Mouse (Mus musculus): ENCODE results near the gene 9530077C05Rik. TPM values are rescaled to one million over a fixed set of nuclear protein-coding genes. Genes with fewer than 3 reads are reported as not detected.
"Not testable (repeated sequence)": the region's sequence is repeated elsewhere in the genome, so short reads cannot be mapped to it uniquely, and the experiment has no call there.

Gene 9530077C05Rik
- polyA plus RNA-seq, 1 experiment from 2014 or later, result 13.1 TPM

GRCm38 (mm10) chr9:22394725-22395124 is 16.6 kb upstream of the 9530077C05Rik start:
- no peaks in the 10 kb centered on the region for H3K9me3 ChIP-seq
- ATAC-seq (replicated peaks), result no peak
- 89% methylated on average over 2 of the region's 2 CpGs for WGBS
- no peak overlapping the region for H3K4me2 ChIP-seq (replicated peaks)
- H3K9ac ChIP-seq (replicated peaks), result no peak overlapping the region
- no peak overlapping the region for H3K4me3 ChIP-seq
- H3K27ac ChIP-seq (replicated peaks), result no peak overlapping the region
- peaks cover 1% of the 10 kb centered on the region; the same call in 1 of the 2 replicates for H3K4me1 ChIP-seq
- no peaks in the 10 kb centered on the region for H3K36me3 ChIP-seq
- H3K27me3 ChIP-seq, result no peaks in the 10 kb centered on the region

GRCm38 (mm10) chr9:22399021-22399420 is 12.3 kb upstream of the 9530077C05Rik start:
- Histone ChIP-seq H3K9me3 (no peaks in the 10 kb centered on the region), H3K4me2 (replicated peaks) (no peak overlapping the region), H3K4me1 (no peaks in the 10 kb centered on the region), H3K27ac (replicated peaks) (no peak overlapping the region), H3K27me3 (no peaks in the 10 kb centered on the region), H3K9ac (replicated peaks) (no peak overlapping the region), H3K4me3 (no peak overlapping the region), H3K36me3 (no peaks in the 10 kb centered on the region)
- ATAC-seq (replicated peaks), result no peak
- 58% methylated on average over 4 of the region's 4 CpGs for WGBS

GRCm38 (mm10) chr9:22402001-22402400 is 9.3 kb upstream of the 9530077C05Rik start:
- Histone ChIP-seq H3K9me3 (no peaks in the 10 kb centered on the region), H3K9ac (replicated peaks) (no peak overlapping the region), H3K27ac (replicated peaks) (no peak overlapping the region), H3K4me1 (no peaks in the 10 kb centered on the region), H3K27me3 (no peaks in the 10 kb centered on the region), H3K4me3 (no peak overlapping the region), H3K4me2 (replicated peaks) (no peak overlapping the region), H3K36me3 (no peaks in the 10 kb centered on the region)
- 88% methylated on average over 6 of the region's 6 CpGs for WGBS
- no peak for ATAC-seq (replicated peaks)

- Histone ChIP-seq H3K4me1 (no peaks in the 10 kb centered on the region), H3K4me2 (replicated peaks) (no peak overlapping the region), H3K9me3 (no peaks in the 10 kb centered on the region), H3K27ac (replicated peaks) (no peak overlapping the region), H3K27me3 (no peaks in the 10 kb centered on the region), H3K4me3 (no peak overlapping the region), H3K9ac (replicated peaks) (no peak overlapping the region), H3K36me3 (no peaks in the 10 kb centered on the region)
- 89% methylated on average over 3 of the region's 3 CpGs for WGBS
- ATAC-seq (replicated peaks), result no peak
Measured at GRCm38 (mm10) chr9:22402976-22403375, 8.3 kb upstream of the 9530077C05Rik start.

- H3K36me3 ChIP-seq; H3K4me2 ChIP-seq (replicated peaks); H3K27me3 ChIP-seq; H3K9ac ChIP-seq (replicated peaks); H3K27ac ChIP-seq (replicated peaks); ATAC-seq (replicated peaks); H3K4me1 ChIP-seq; H3K9me3 ChIP-seq; H3K4me3 ChIP-seq: not testable (repeated sequence)
- 65% methylated on average over 2 of the region's 2 CpGs for WGBS
Measured at GRCm38 (mm10) chr9:22403501-22403900, 7.8 kb upstream of the 9530077C05Rik start.

GRCm38 (mm10) chr9:22405414-22405813 is 5.9 kb upstream of the 9530077C05Rik start:
- ATAC-seq (replicated peaks), result no peak
- Histone ChIP-seq H3K9ac (replicated peaks) (no peak overlapping the region), H3K4me3 (no peak overlapping the region), H3K4me1 (no peaks in the 10 kb centered on the region), H3K27me3 (no peaks in the 10 kb centered on the region), H3K9me3 (no peaks in the 10 kb centered on the region), H3K36me3 (no peaks in the 10 kb centered on the region), H3K27ac (replicated peaks) (no peak overlapping the region), H3K4me2 (replicated peaks) (no peak overlapping the region)
- 76% methylated on average over 3 of the region's 3 CpGs for WGBS

- not testable (repeated sequence) for H3K4me3 ChIP-seq; H3K27me3 ChIP-seq; H3K36me3 ChIP-seq; H3K9me3 ChIP-seq; H3K9ac ChIP-seq (replicated peaks); H3K4me2 ChIP-seq (replicated peaks); H3K27ac ChIP-seq (replicated peaks); ATAC-seq (replicated peaks); H3K4me1 ChIP-seq
- WGBS, result 82% methylated on average over 4 of the region's 4 CpGs
Measured at GRCm38 (mm10) chr9:22407633-22408032, 3.7 kb upstream of the 9530077C05Rik start.

GRCm38 (mm10) chr9:22408344-22408743 is 3.0 kb upstream of the 9530077C05Rik start:
- WGBS, result 33% methylated on average over 4 of the region's 4 CpGs
- H3K27ac ChIP-seq (replicated peaks); H3K27me3 ChIP-seq; H3K4me1 ChIP-seq; H3K4me2 ChIP-seq (replicated peaks); H3K4me3 ChIP-seq; H3K9ac ChIP-seq (replicated peaks); H3K36me3 ChIP-seq; ATAC-seq (replicated peaks); H3K9me3 ChIP-seq: not testable (repeated sequence)

- no peaks in the 10 kb centered on the region for H3K9me3 ChIP-seq
- H3K4me2 ChIP-seq (replicated peaks), result no peak overlapping the region
- no peak overlapping the region for H3K9ac ChIP-seq (replicated peaks)
- no peak overlapping the region for H3K4me3 ChIP-seq
- H3K4me1 ChIP-seq, result peaks cover 3% of the 10 kb centered on the region; the same call in 1 of the 2 replicates
- H3K36me3 ChIP-seq, result no peaks in the 10 kb centered on the region
- H3K27me3 ChIP-seq, result no peaks in the 10 kb centered on the region
- H3K27ac ChIP-seq (replicated peaks), result no peak overlapping the region
- no peak for ATAC-seq (replicated peaks)
- WGBS, result 80% methylated on average over 7 of the region's 7 CpGs
Measured at GRCm38 (mm10) chr9:22409501-22409900, 1.8 kb upstream of the 9530077C05Rik start.

- Histone ChIP-seq H3K9ac (replicated peaks) (no peak overlapping the region), H3K27ac (replicated peaks) (no peak overlapping the region), H3K36me3 (no peaks in the 10 kb centered on the region), H3K4me3 (no peak overlapping the region), H3K4me1 (no peaks in the 10 kb centered on the region; the same call in 1 of the 2 replicates), H3K9me3 (no peaks in the 10 kb centered on the region), H3K27me3 (no peaks in the 10 kb centered on the region), H3K4me2 (replicated peaks) (no peak overlapping the region)
- ATAC-seq (replicated peaks), result no peak
- 77% methylated on average over 3 of the region's 3 CpGs for WGBS
Measured at GRCm38 (mm10) chr9:22416187-22416586, 4.9 kb downstream of the 9530077C05Rik start.

- H3K4me2 ChIP-seq (replicated peaks), result no peak overlapping the region
- ATAC-seq (replicated peaks), result no peak
- 43% methylated on average over 6 of the region's 6 CpGs for WGBS
- H3K9ac ChIP-seq (replicated peaks), result no peak overlapping the region
- H3K4me3 ChIP-seq, result no peak overlapping the region
- no peaks in the 10 kb centered on the region for H3K4me1 ChIP-seq
- no peak overlapping the region for H3K27ac ChIP-seq (replicated peaks)
- H3K27me3 ChIP-seq, result no peaks in the 10 kb centered on the region
- H3K9me3 ChIP-seq, result no peaks in the 10 kb centered on the region
- H3K36me3 ChIP-seq, result no peaks in the 10 kb centered on the region
Measured at GRCm38 (mm10) chr9:22417547-22417946, 6.2 kb downstream of the 9530077C05Rik start.

GRCm38 (mm10) chr9:22419877-22420276 is 8.6 kb downstream of the 9530077C05Rik start:
- H3K4me1 ChIP-seq, result no peaks in the 10 kb centered on the region
- ATAC-seq (replicated peaks), result no peak
- H3K36me3 ChIP-seq, result no peaks in the 10 kb centered on the region
- H3K9ac ChIP-seq (replicated peaks), result no peak overlapping the region
- no peaks in the 10 kb centered on the region for H3K9me3 ChIP-seq
- no peak overlapping the region for H3K4me3 ChIP-seq
- no peak overlapping the region for H3K27ac ChIP-seq (replicated peaks)
- no peak overlapping the region for H3K4me2 ChIP-seq (replicated peaks)
- no peaks in the 10 kb centered on the region for H3K27me3 ChIP-seq
- 80% methylated on average over 3 of the region's 3 CpGs for WGBS

GRCm38 (mm10) chr9:22420491-22420890 is 9.2 kb downstream of the 9530077C05Rik start:
- 35% methylated on average over 7 of the region's 7 CpGs for WGBS

More at GRCm38 (mm10) chr9:22420491-22420890, 9.2 kb downstream of the 9530077C05Rik start:
- H3K27me3 ChIP-seq, result no peaks in the 10 kb centered on the region
- H3K4me2 ChIP-seq (replicated peaks), result no peak overlapping the region
- no peaks in the 10 kb centered on the region for H3K4me1 ChIP-seq
- no peak for ATAC-seq (replicated peaks)
- no peaks in the 10 kb centered on the region for H3K9me3 ChIP-seq
- no peak overlapping the region for H3K4me3 ChIP-seq
- H3K36me3 ChIP-seq, result no peaks in the 10 kb centered on the region
- H3K27ac ChIP-seq (replicated peaks), result no peak overlapping the region
- H3K9ac ChIP-seq (replicated peaks), result no peak overlapping the region

All from forebrain, embryonic 15.5 days (tissue).